Mouse (Mus musculus): Measurements from ENCODE around the gene En2. TPM values are rescaled to one million over a fixed set of nuclear protein-coding genes. Genes with fewer than 3 reads are reported as not detected.

The En2 gene
- polyA plus RNA-seq, 1 experiment from 2014 or later: 0.09 TPM

GRCm38 (mm10) chr5:28173674-28174073 is 8.2 kb downstream of the En2 start:
- WGBS: 9% methylated on average over 1 of the region's 1 CpGs
- H3K36me3 ChIP-seq: no peaks in the 10 kb centered on the region
- H3K27ac ChIP-seq: no peak overlapping the region
- peaks cover 97% of the 10 kb centered on the region for H3K27me3 ChIP-seq
- peaks cover 7% of the 10 kb centered on the region for H3K4me1 ChIP-seq
- no peak overlapping the region for H3K4me2 ChIP-seq
- no peak for ATAC-seq (replicated peaks; ENCODE audit: low FRiP score)
- no peak overlapping the region for H3K4me3 ChIP-seq (replicated peaks)
- no peaks in the 10 kb centered on the region for H3K9me3 ChIP-seq (replicated peaks)
- H3K9ac ChIP-seq: no peak overlapping the region

- Histone ChIP-seq H3K27ac (no peak overlapping the region), H3K27me3 (peaks cover 97% of the 10 kb centered on the region), H3K4me2 (no peak overlapping the region), H3K4me1 (peaks cover 5% of the 10 kb centered on the region; the same call in 1 of the 2 replicates), H3K9me3 (replicated peaks) (no peaks in the 10 kb centered on the region), H3K4me3 (replicated peaks) (no peak overlapping the region), H3K36me3 (no peaks in the 10 kb centered on the region), H3K9ac (no peak overlapping the region)
- no peak for ATAC-seq (replicated peaks; ENCODE audit: low FRiP score)
- 2% methylated on average over 9 of the region's 9 CpGs for WGBS
These were observed 8.6 kb downstream of the En2 start for GRCm38 (mm10) chr5:28174086-28174485.

- H3K9me3 ChIP-seq (replicated peaks): no peaks in the 10 kb centered on the region
- no peak for ATAC-seq (replicated peaks; ENCODE audit: low FRiP score)
- 2% methylated on average over 24 of the region's 24 CpGs for WGBS
These were observed 9.5 kb downstream of the En2 start for GRCm38 (mm10) chr5:28174876-28175569.

GRCm38 (mm10) chr5:28175570-28175919 is 10.1 kb downstream of the En2 start:
- peak overlapping the region; percentile 13; the same call in 1 of the 2 replicates for H3K4me2 ChIP-seq
- H3K9ac ChIP-seq: no peak overlapping the region
- no peaks in the 10 kb centered on the region for H3K36me3 ChIP-seq
- H3K4me3 ChIP-seq (replicated peaks): no peak overlapping the region
- no peaks in the 10 kb centered on the region for H3K9me3 ChIP-seq (replicated peaks)
- ATAC-seq (replicated peaks; ENCODE audit: low FRiP score): no peak
- peaks cover 5% of the 10 kb centered on the region; the same call in 1 of the 2 replicates for H3K4me1 ChIP-seq
- WGBS: 2% methylated on average over 10 of the region's 10 CpGs
- H3K27ac ChIP-seq: no peak overlapping the region
- peaks cover 99% of the 10 kb centered on the region for H3K27me3 ChIP-seq

More at GRCm38 (mm10) chr5:28174876-28175569, 9.5 kb downstream of the En2 start:
- Histone ChIP-seq H3K27ac (no peak overlapping the region), H3K4me3 (replicated peaks) (no peak overlapping the region), H3K4me2 (peak overlapping the region; percentile 13; the same call in 1 of the 2 replicates), H3K27me3 (peaks cover 97% of the 10 kb centered on the region), H3K9ac (no peak overlapping the region), H3K36me3 (no peaks in the 10 kb centered on the region), H3K4me1 (peaks cover 5% of the 10 kb centered on the region; the same call in 1 of the 2 replicates)

- no peak overlapping the region for H3K9ac ChIP-seq
- no peak overlapping the region for H3K4me3 ChIP-seq (replicated peaks)
- WGBS: 4% methylated on average over 4 of the region's 4 CpGs
- H3K36me3 ChIP-seq: no peaks in the 10 kb centered on the region
- H3K27ac ChIP-seq: no peak overlapping the region
- ATAC-seq (replicated peaks; ENCODE audit: low FRiP score): no peak
- no peaks in the 10 kb centered on the region for H3K9me3 ChIP-seq (replicated peaks)
- H3K4me1 ChIP-seq: peaks cover 3% of the 10 kb centered on the region; the same call in 1 of the 2 replicates
- no peak overlapping the region for H3K4me2 ChIP-seq
- peaks cover 99% of the 10 kb centered on the region for H3K27me3 ChIP-seq
These were observed 10.5 kb downstream of the En2 start for GRCm38 (mm10) chr5:28176023-28176422.

GRCm38 (mm10) chr5:28176585-28176984 is 11.1 kb downstream of the En2 start:
- H3K9ac ChIP-seq: no peak overlapping the region
- no peak overlapping the region for H3K4me3 ChIP-seq (replicated peaks)
- WGBS: 7% methylated on average over 2 of the region's 2 CpGs
- peaks cover 3% of the 10 kb centered on the region; the same call in 1 of the 2 replicates for H3K4me1 ChIP-seq
- no peaks in the 10 kb centered on the region for H3K9me3 ChIP-seq (replicated peaks)
- H3K4me2 ChIP-seq: no peak overlapping the region
- no peak overlapping the region for H3K27ac ChIP-seq
- no peaks in the 10 kb centered on the region for H3K36me3 ChIP-seq
- ATAC-seq (replicated peaks; ENCODE audit: low FRiP score): no peak
- H3K27me3 ChIP-seq: peaks cover 100% of the 10 kb centered on the region

- H3K9me3 ChIP-seq (replicated peaks): no peaks in the 10 kb centered on the region
- WGBS: 23% methylated on average over 5 of the region's 5 CpGs
- H3K4me1 ChIP-seq: peaks cover 3% of the 10 kb centered on the region; the same call in 1 of the 2 replicates
- peaks cover 89% of the 10 kb centered on the region for H3K27me3 ChIP-seq
- no peak for ATAC-seq (replicated peaks; ENCODE audit: low FRiP score)
- no peaks in the 10 kb centered on the region for H3K36me3 ChIP-seq
- no peak overlapping the region for H3K4me2 ChIP-seq
- H3K4me3 ChIP-seq (replicated peaks): no peak overlapping the region
- no peak overlapping the region for H3K9ac ChIP-seq
- H3K27ac ChIP-seq: no peak overlapping the region
These were observed 12.8 kb downstream of the En2 start for GRCm38 (mm10) chr5:28178322-28178721.

- H3K4me1 ChIP-seq: peaks cover 3% of the 10 kb centered on the region; the same call in 1 of the 2 replicates
- H3K9me3 ChIP-seq (replicated peaks): no peaks in the 10 kb centered on the region
- no peak for ATAC-seq (replicated peaks; ENCODE audit: low FRiP score)
- H3K4me3 ChIP-seq (replicated peaks): no peak overlapping the region
- peaks cover 79% of the 10 kb centered on the region for H3K27me3 ChIP-seq
- H3K9ac ChIP-seq: no peak overlapping the region
- no peak overlapping the region for H3K27ac ChIP-seq
- no peaks in the 10 kb centered on the region for H3K36me3 ChIP-seq
- H3K4me2 ChIP-seq: no peak overlapping the region
- WGBS: 23% methylated on average over 7 of the region's 7 CpGs
These were observed 13.8 kb downstream of the En2 start for GRCm38 (mm10) chr5:28179237-28179790.

GRCm38 (mm10) chr5:28191201-28192098 is 26.0 kb downstream of the En2 start:
- H3K4me2 ChIP-seq: no peak overlapping the region
- no peaks in the 10 kb centered on the region for H3K4me1 ChIP-seq
- no peaks in the 10 kb centered on the region for H3K36me3 ChIP-seq
- no peak overlapping the region for H3K27ac ChIP-seq
- H3K4me3 ChIP-seq (replicated peaks): no peak overlapping the region
- 38% methylated on average over 3 of the region's 3 CpGs for WGBS
- ATAC-seq (replicated peaks; ENCODE audit: low FRiP score): no peak
- H3K27me3 ChIP-seq: peaks cover 30% of the 10 kb centered on the region
- no peak overlapping the region for H3K9ac ChIP-seq
- no peaks in the 10 kb centered on the region for H3K9me3 ChIP-seq (replicated peaks)

- Histone ChIP-seq H3K36me3 (no peaks in the 10 kb centered on the region), H3K9me3 (replicated peaks) (no peaks in the 10 kb centered on the region), H3K4me2 (no peak overlapping the region), H3K4me3 (replicated peaks) (no peak overlapping the region), H3K9ac (no peak overlapping the region), H3K27ac (no peak overlapping the region), H3K27me3 (peaks cover 31% of the 10 kb centered on the region), H3K4me1 (no peaks in the 10 kb centered on the region)
- no peak for ATAC-seq (replicated peaks; ENCODE audit: low FRiP score)
- 66% methylated on average over 4 of the region's 4 CpGs for WGBS
These were observed 26.6 kb downstream of the En2 start for GRCm38 (mm10) chr5:28192099-28192454.

- Histone ChIP-seq H3K4me1 (no peaks in the 10 kb centered on the region), H3K27ac (no peak overlapping the region), H3K9me3 (replicated peaks) (no peaks in the 10 kb centered on the region), H3K9ac (no peak overlapping the region), H3K4me2 (no peak overlapping the region), H3K27me3 (peaks cover 49% of the 10 kb centered on the region), H3K4me3 (replicated peaks) (no peak overlapping the region), H3K36me3 (no peaks in the 10 kb centered on the region)
- no peak for ATAC-seq (replicated peaks; ENCODE audit: low FRiP score)
- 13% methylated on average over 2 of the region's 2 CpGs for WGBS
These were observed 30.0 kb downstream of the En2 start for GRCm38 (mm10) chr5:28195473-28195872.
